In genomic region chr7:80377471-80377870, GRCm38 (mm10) we compare ENCODE assay signal across 8 mouse cellular contexts. TPM values are rescaled to one million over a fixed set of nuclear protein-coding genes. Genes with fewer than 3 reads are reported as not detected.
A peak's percentile ranks its signal among the peaks of the same experiment; 100 is the strongest.
DNase-seq lines count a peak whose midpoint lies in the region; ATAC-seq and TF ChIP-seq lines count a peak whose summit lies in the region.

No protein-coding gene starts in this region.

- no peaks in the 10 kb centered on the region for H3K4me1 ChIP-seq in hindbrain, postnatal 0 days (ENCODE audit: insufficient read depth, low read length)

- no peaks in the 10 kb centered on the region for H3K9me3 ChIP-seq in hindbrain, postnatal 0 days (ENCODE audit: low read length)

- ATAC-seq in hindbrain, postnatal 0 days, result no peak

- H3K36me3 ChIP-seq in hindbrain, postnatal 0 days (ENCODE audit: insufficient read depth, low read length), result no peaks in the 10 kb centered on the region

- peak; percentile 92 for TF ChIP-seq CTCF in hindbrain, postnatal 0 days (IDR thresholded peaks at IDR 0.05; ENCODE audit: low read depth)

- 33% methylated on average over 6 of the region's 6 CpGs for WGBS in hindbrain, postnatal 0 days

- no peaks in the 10 kb centered on the region for H3K27me3 ChIP-seq in hindbrain, postnatal 0 days (ENCODE audit: insufficient read depth, low read length)

- no peak overlapping the region for H3K9ac ChIP-seq in hindbrain, postnatal 0 days (replicated peaks; ENCODE audit: low read length)

- no peak overlapping the region for H3K27ac ChIP-seq in hindbrain, postnatal 0 days

- no peak overlapping the region for H3K4me3 ChIP-seq in hindbrain, postnatal 0 days (ENCODE audit: low read length)

- DNase-seq in heart, adult 8-10 months (ENCODE audit: low spot score), result peak; percentile 49
- no peak for DNase-seq in heart, adult 11 months
- DNase-seq in urinary bladder, postnatal 25 days (ENCODE audit: low spot score), result peak; percentile 62
- no peak for DNase-seq in urinary bladder, postnatal 10 days (ENCODE audit: low spot score)
- peak; percentile 66 to 88 for DNase-seq in cerebellum, adult 18-20 months
- DNase-seq in hindbrain, postnatal 0 days (ENCODE audit: low spot score), result peak; percentile 78
- DNase-seq in lung, postnatal 14 days, result peak; percentile 71
- peak; percentile 85 for DNase-seq in testis, postnatal 10 days (ENCODE audit: low spot score)

- no peak overlapping the region for H3K4me2 ChIP-seq in hindbrain, postnatal 0 days (ENCODE audit: low read depth, low read length)

RNA-seq across cellular contexts. Expression of gene Man2a2, which starts 6.3 kb away (rescaled TPM):
- total RNA-seq in heart, adult 8-10 months (2022), result 10 to 100 TPM; 61.2 to 66.5 (median 62.8) TPM
- total RNA-seq in hindbrain, postnatal 0 days (2014; rRNA removed), result 55.5 and 61.3 TPM in 2 replicates
- polyA plus RNA-seq in hindbrain, postnatal 0 days (2015; fragmentation: Nextera tagmentation; extraction: Ambion mirVana), result 14.2 and 15.7 TPM in 2 replicates

RNA-seq across cellular contexts. Expression of gene Fes, which starts 10.3 kb away (rescaled TPM):
- total RNA-seq in heart, adult 8-10 months (2022), result 10 to 100 TPM in 2 of 4 experiments, 1 to 10 TPM in 2; 6.4 to 13.5 (median 9.1) TPM
- 10.3 and 16.1 TPM in 2 replicates for total RNA-seq in hindbrain, postnatal 0 days (2014; rRNA removed)
- 4.9 and 5.6 TPM in 2 replicates for polyA plus RNA-seq in hindbrain, postnatal 0 days (2015; fragmentation: Nextera tagmentation; extraction: Ambion mirVana)

RNA-seq across cellular contexts. Expression of gene Furin, which starts 27.8 kb away (rescaled TPM):
- 100 to 1,000 TPM in 2 of 4 experiments, 10 to 100 TPM in 2; 91.9 to 122 (median 99.2) TPM for total RNA-seq in heart, adult 8-10 months (2022)
- 25.4 and 25.9 TPM in 2 replicates for total RNA-seq in hindbrain, postnatal 0 days (2014; rRNA removed)
- 6.6 and 6.8 TPM in 2 replicates for polyA plus RNA-seq in hindbrain, postnatal 0 days (2015; fragmentation: Nextera tagmentation; extraction: Ambion mirVana)

RNA-seq across cellular contexts. Expression of gene Hddc3, which starts 34.6 kb away (rescaled TPM):
- total RNA-seq in heart, adult 8-10 months (2022), result 10 to 100 TPM; 33.3 to 40.0 (median 35.9) TPM
- 30.1 and 32.2 TPM in 2 replicates for total RNA-seq in hindbrain, postnatal 0 days (2014; rRNA removed)
- polyA plus RNA-seq in hindbrain, postnatal 0 days (2015; fragmentation: Nextera tagmentation; extraction: Ambion mirVana), result 13.9 and 15.5 TPM in 2 replicates

RNA-seq across cellular contexts. Expression of gene Unc45a, which starts 36.7 kb away (rescaled TPM):
- 10 to 100 TPM; 12.2 to 16.0 (median 15.2) TPM for total RNA-seq in heart, adult 8-10 months (2022)
- total RNA-seq in hindbrain, postnatal 0 days (2014; rRNA removed), result 49.0 and 57.8 TPM in 2 replicates
- polyA plus RNA-seq in hindbrain, postnatal 0 days (2015; fragmentation: Nextera tagmentation; extraction: Ambion mirVana), result 46.6 and 47.8 TPM in 2 replicates

Comparison
In these comparisons a context has a peak if more than half of its experiments do, and no peak if none do; other contexts are left out.
1. DNase-seq: peak in heart, adult 8-10 months (single experiment), urinary bladder, postnatal 25 days (single experiment), cerebellum, adult 18-20 months (2 of 2), hindbrain, postnatal 0 days (single experiment), lung, postnatal 14 days (single experiment) and testis, postnatal 10 days (single experiment); none in heart, adult 11 months (single experiment) and urinary bladder, postnatal 10 days (single experiment).